Comparison of ENCODE assay signal across 23 mouse cellular contexts in genomic region chr16:85143863-85144262, GRCm38 (mm10). TPM values are rescaled to one million over a fixed set of nuclear protein-coding genes. Genes with fewer than 3 reads are reported as not detected.
DNase-seq lines count a peak whose midpoint lies in the region; ATAC-seq and TF ChIP-seq lines count a peak whose summit lies in the region.
"Had no signal": no experiment of that assay in that cellular context is flagged by ENCODE, and none has a peak within 500 bp of the region (broad histone marks: within the 10 kb centered on the region; RNA-seq: fewer than 3 reads in every experiment).

No protein-coding gene starts in this region.

- H3K4me3 ChIP-seq in kidney, adult 2 months (ENCODE audit: insufficient read depth, low read depth, low read length) = no peak overlapping the region
- H3K4me3 ChIP-seq in kidney, embryonic 14.5 days (ENCODE audit: low read length) = no peak overlapping the region
- no peak overlapping the region for H3K4me3 ChIP-seq in limb, embryonic 10.5 days
- H3K4me3 ChIP-seq: embryonic facial prominence, embryonic 10.5 days; embryonic facial prominence, embryonic 13.5 days; erythroblast, embryonic 14.5 days; forebrain, embryonic 13.5 days; gastrocnemius, adult 2 months; hindbrain, embryonic 12.5 days; hindbrain, embryonic 15.5 days had no signal

- no peaks in the 10 kb centered on the region for H3K27me3 ChIP-seq in kidney, adult 2 months (replicated peaks; ENCODE audit: control insufficient read depth, insufficient read depth, low read length)
- H3K27me3 ChIP-seq in kidney, embryonic 14.5 days (ENCODE audit: control insufficient read depth, insufficient read depth, low read length) = no peaks in the 10 kb centered on the region
- H3K27me3 ChIP-seq in limb, embryonic 10.5 days (ENCODE audit: low read depth, poor library complexity, severe bottlenecking) = no peaks in the 10 kb centered on the region
- H3K27me3 ChIP-seq: embryonic facial prominence, embryonic 13.5 days; forebrain, embryonic 13.5 days; hindbrain, embryonic 12.5 days; hindbrain, embryonic 15.5 days had no signal

- H3K9me3 ChIP-seq in kidney, embryonic 14.5 days (ENCODE audit: control insufficient read depth, low read length) = no peaks in the 10 kb centered on the region
- no peaks in the 10 kb centered on the region for H3K9me3 ChIP-seq in limb, embryonic 10.5 days (replicated peaks)
- H3K9me3 ChIP-seq: embryonic facial prominence, embryonic 10.5 days; embryonic facial prominence, embryonic 13.5 days; forebrain, embryonic 13.5 days; hindbrain, embryonic 12.5 days; hindbrain, embryonic 15.5 days had no signal

- no peak for TF ChIP-seq POLR2A in kidney, adult 2 months (IDR thresholded peaks at IDR 0.05; ENCODE audit: low read depth, low read length)

- H3K9ac ChIP-seq in kidney, embryonic 14.5 days (ENCODE audit: low read depth, low read length) = no peak overlapping the region
- H3K9ac ChIP-seq: embryonic facial prominence, embryonic 13.5 days; forebrain, embryonic 13.5 days; hindbrain, embryonic 12.5 days; hindbrain, embryonic 15.5 days had no signal

- DNase-seq in cerebellum, postnatal 10 days = peak; percentile 42
- no peak for DNase-seq in cerebellum, adult 11 months
- DNase-seq in kidney, adult 2 months = peak; percentile 56
- DNase-seq in limb, embryonic 10.5 days (ENCODE audit: low spot score) = peak; percentile 8
- DNase-seq in T-cell, adult 2 months (ENCODE audit: low spot score) = no peak
- no peak for DNase-seq in gastrocnemius, postnatal 25 days
- DNase-seq in cerebellum, adult 18-20 months = no peak
- DNase-seq: adrenal gland, postnatal 10 days; adrenal gland, postnatal 36 days; cerebellum, adult 9-11 months; cerebellum, postnatal 36 days; embryo, embryonic 11 days; gastrocnemius, adult 2 months; gastrocnemius, postnatal 14 days had no signal

- H3K27ac ChIP-seq in kidney, adult 2 months (ENCODE audit: insufficient read depth, low read depth, low read length) = peak overlapping the region; percentile 27
- no peak overlapping the region for H3K27ac ChIP-seq in kidney, embryonic 14.5 days (ENCODE audit: low read depth, low read length)
- no peak overlapping the region for H3K27ac ChIP-seq in limb, embryonic 10.5 days
- H3K27ac ChIP-seq: embryonic facial prominence, embryonic 10.5 days; embryonic facial prominence, embryonic 13.5 days; forebrain, embryonic 13.5 days; gastrocnemius, adult 2 months; hindbrain, embryonic 12.5 days; hindbrain, embryonic 15.5 days had no signal

- 26% methylated on average over 3 of the region's 3 CpGs for WGBS in kidney, adult 2 months
- WGBS in kidney, embryonic 14.5 days = 44% methylated on average over 3 of the region's 3 CpGs
- 90% methylated on average over 3 of the region's 3 CpGs for WGBS in limb, embryonic 10.5 days

- H3K4me2 ChIP-seq in kidney, embryonic 14.5 days (replicated peaks; ENCODE audit: low read depth, low read length) = no peak overlapping the region
- H3K4me2 ChIP-seq: embryonic facial prominence, embryonic 13.5 days; forebrain, embryonic 13.5 days; heart, embryonic 11.5 days; hindbrain, embryonic 12.5 days; hindbrain, embryonic 15.5 days had no signal

- H3K4me1 ChIP-seq in kidney, adult 2 months (ENCODE audit: control insufficient read depth, insufficient read depth, low read length) = peaks cover 37% of the 10 kb centered on the region
- H3K4me1 ChIP-seq in kidney, embryonic 14.5 days (ENCODE audit: control insufficient read depth, insufficient read depth, low read length) = peaks cover 22% of the 10 kb centered on the region
- H3K4me1 ChIP-seq in limb, embryonic 10.5 days = peaks cover 46% of the 10 kb centered on the region

- no peak for TF ChIP-seq CTCF in kidney, adult 2 months (conservative IDR thresholded peaks at IDR 0.05; ENCODE audit: insufficient read depth, insufficient read length, low read depth, low read length)

- no peak for ATAC-seq in kidney, embryonic 14.5 days (ENCODE audit: low FRiP score, low TSS enrichment)
- ATAC-seq: forebrain, embryonic 13.5 days; forebrain, embryonic 16.5 days had no signal

- no peaks in the 10 kb centered on the region for H3K36me3 ChIP-seq in kidney, adult 2 months (ENCODE audit: control insufficient read depth, insufficient read depth, low read length)
- no peaks in the 10 kb centered on the region; the same call in 1 of the 2 replicates for H3K36me3 ChIP-seq in kidney, embryonic 14.5 days (ENCODE audit: control insufficient read depth, insufficient read depth, low read length)
- 0 out of 2 replicates have a peak, but pooled peaks cover 6% of the 10 kb centered on the region for H3K36me3 ChIP-seq in limb, embryonic 10.5 days
- H3K36me3 ChIP-seq: hindbrain, embryonic 12.5 days; hindbrain, embryonic 15.5 days had no signal

RNA-seq across cellular contexts. Expression of gene App, which starts 29.7 kb away (rescaled TPM):
- 587 and 592 TPM in 2 replicates for polyA plus RNA-seq in kidney, adult 2 months (2012; rRNA removed)
- polyA plus RNA-seq in kidney, embryonic 14.5 days (2014; fragmentation: Nextera tagmentation; extraction: Ambion mirVana) = 166 and 225 TPM in 2 replicates
- 80.2 and 94.7 TPM in 2 replicates for polyA plus RNA-seq in limb, embryonic 10.5 days (2016; fragmentation: Nextera tagmentation; extraction: Ambion mirVana)
- 10 to 100 TPM; 80.3 to 84.8 TPM for total RNA-seq in gastrocnemius, postnatal 25 days (2021)

Comparison
In these comparisons a context has a peak if more than half of its experiments do, and no peak if none do; other contexts are left out.
1. DNase-seq: peak in cerebellum, postnatal 10 days (2 of 2), kidney, adult 2 months (single experiment) and limb, embryonic 10.5 days (single experiment); none in cerebellum, adult 11 months (single experiment), T-cell, adult 2 months (single experiment), gastrocnemius, postnatal 25 days (single experiment) and cerebellum, adult 18-20 months (0 of 2).